Comparison of ENCODE assay signal across 23 mouse cellular contexts in genomic region chr10:18366697-18367096, GRCm38 (mm10). TPM values are rescaled to one million over a fixed set of nuclear protein-coding genes. Genes with fewer than 3 reads are reported as not detected.
DNase-seq lines count a peak whose midpoint lies in the region; ATAC-seq and TF ChIP-seq lines count a peak whose summit lies in the region.
"Had no signal": no experiment of that assay in that cellular context is flagged by ENCODE, and none has a peak within 500 bp of the region (broad histone marks: within the 10 kb centered on the region; RNA-seq: fewer than 3 reads in every experiment).

No protein-coding gene starts in this region.

- DNase-seq in embryonic facial prominence, embryonic 10.5 days (ENCODE audit: low spot score), result no peak
- peak; percentile 58 for DNase-seq in hindbrain, postnatal 0 days (ENCODE audit: low spot score)
- no peak for DNase-seq in liver, adult 2 months (ENCODE audit: extremely low read depth, low read depth, low spot score)
- no peak for DNase-seq in liver, embryonic 11.5 days (ENCODE audit: low spot score)
- no peak for DNase-seq in embryonic facial prominence, embryonic 14.5 days (ENCODE audit: low spot score)
- no peak for DNase-seq in ovary, postnatal 10 days (ENCODE audit: low spot score)
- DNase-seq: adrenal gland, postnatal 36 days; gastrocnemius, adult 2 months; kidney, postnatal 10 days; right cerebral cortex, postnatal 14 days; thymus, adult 18-20 months; thymus, postnatal 4 days had no signal

- H3K79me2 ChIP-seq in liver, adult 2 months (ENCODE audit: control insufficient read depth, insufficient read depth, low read length), result peaks cover 13% of the 10 kb centered on the region; the same call in 1 of the 2 replicates

- no peak overlapping the region for H3K9ac ChIP-seq in embryonic facial prominence, embryonic 13.5 days
- no peak overlapping the region for H3K9ac ChIP-seq in hindbrain, postnatal 0 days (replicated peaks; ENCODE audit: low read length)
- no peak overlapping the region for H3K9ac ChIP-seq in hindbrain, embryonic 12.5 days
- H3K9ac ChIP-seq in liver, adult 2 months (ENCODE audit: low read depth, low read length), result peak overlapping the region; percentile 69
- no peak overlapping the region for H3K9ac ChIP-seq in liver, embryonic 11.5 days (ENCODE audit: low read depth, low read length)
- H3K9ac ChIP-seq in embryonic facial prominence, embryonic 14.5 days (ENCODE audit: low read depth, low read length), result peak overlapping the region; percentile 30; the same call in 1 of the 2 replicates
- H3K9ac ChIP-seq: forebrain, embryonic 15.5 days; limb, embryonic 13.5 days; liver, embryonic 15.5 days; neural tube, embryonic 12.5 days had no signal

- TF ChIP-seq POLR2A in liver, adult 2 months (IDR thresholded peaks at IDR 0.05; ENCODE audit: extremely low read depth, insufficient read depth, low read length), result no peak

- TF ChIP-seq CTCF in hindbrain, postnatal 0 days (IDR thresholded peaks at IDR 0.05; ENCODE audit: low read depth), result no peak
- no peak for TF ChIP-seq CTCF in liver, adult 2 months (IDR thresholded peaks at IDR 0.05; ENCODE audit: low read depth, low read length)

- H3K27ac ChIP-seq in embryonic facial prominence, embryonic 13.5 days, result 0 out of 2 replicates have a peak overlapping the region, but pooled peaks have one; percentile 9
- H3K27ac ChIP-seq in embryonic facial prominence, embryonic 10.5 days (replicated peaks), result no peak overlapping the region
- peak overlapping the region; percentile 65 for H3K27ac ChIP-seq in hindbrain, postnatal 0 days
- H3K27ac ChIP-seq in hindbrain, embryonic 12.5 days, result no peak overlapping the region
- H3K27ac ChIP-seq in liver, adult 2 months (replicated peaks; ENCODE audit: insufficient read depth, low read depth, low read length), result peak overlapping the region; percentile 96
- H3K27ac ChIP-seq in liver, embryonic 11.5 days (ENCODE audit: low read depth, low read length), result no peak overlapping the region
- peak overlapping the region; percentile 55 for H3K27ac ChIP-seq in embryonic facial prominence, embryonic 14.5 days (replicated peaks; ENCODE audit: low read depth, low read length)
- H3K27ac ChIP-seq: forebrain, embryonic 15.5 days; gastrocnemius, adult 2 months; heart, embryonic 10.5 days; hindbrain, embryonic 10.5 days; limb, embryonic 13.5 days; liver, embryonic 15.5 days; macrophage; midbrain, embryonic 10.5 days; neural tube, embryonic 12.5 days had no signal

- no peaks in the 10 kb centered on the region for H3K36me3 ChIP-seq in embryonic facial prominence, embryonic 13.5 days
- H3K36me3 ChIP-seq in embryonic facial prominence, embryonic 10.5 days (replicated peaks), result no peaks in the 10 kb centered on the region
- no peaks in the 10 kb centered on the region for H3K36me3 ChIP-seq in hindbrain, postnatal 0 days (ENCODE audit: insufficient read depth, low read length)
- no peaks in the 10 kb centered on the region for H3K36me3 ChIP-seq in hindbrain, embryonic 12.5 days
- H3K36me3 ChIP-seq in liver, adult 2 months (ENCODE audit: control insufficient read depth, insufficient read depth, low read length), result no peaks in the 10 kb centered on the region
- no peaks in the 10 kb centered on the region for H3K36me3 ChIP-seq in liver, embryonic 11.5 days (ENCODE audit: control insufficient read depth, insufficient read depth, low read length)
- H3K36me3 ChIP-seq in embryonic facial prominence, embryonic 14.5 days (ENCODE audit: control insufficient read depth, insufficient read depth, low read length), result no peaks in the 10 kb centered on the region
- H3K36me3 ChIP-seq: forebrain, embryonic 15.5 days; heart, embryonic 10.5 days; hindbrain, embryonic 10.5 days; limb, embryonic 13.5 days; liver, embryonic 15.5 days; midbrain, embryonic 10.5 days; neural tube, embryonic 12.5 days had no signal

- no peak overlapping the region for H3K4me2 ChIP-seq in embryonic facial prominence, embryonic 13.5 days
- 0 out of 2 replicates have a peak overlapping the region, but pooled peaks have one; percentile 7 for H3K4me2 ChIP-seq in hindbrain, postnatal 0 days (ENCODE audit: low read depth, low read length)
- H3K4me2 ChIP-seq in hindbrain, embryonic 12.5 days (replicated peaks), result no peak overlapping the region
- no peak overlapping the region for H3K4me2 ChIP-seq in liver, embryonic 11.5 days
- peak overlapping the region; percentile 18; the same call in 1 of the 2 replicates for H3K4me2 ChIP-seq in embryonic facial prominence, embryonic 14.5 days (ENCODE audit: low read depth, low read length)
- H3K4me2 ChIP-seq: forebrain, embryonic 15.5 days; limb, embryonic 13.5 days; liver, embryonic 15.5 days; neural tube, embryonic 12.5 days had no signal

- ATAC-seq in embryonic facial prominence, embryonic 13.5 days (ENCODE audit: insufficient number of reproducible peaks, insufficient read depth, low FRiP score, low TSS enrichment, low read depth), result no peak
- no peak for ATAC-seq in hindbrain, postnatal 0 days
- no peak for ATAC-seq in hindbrain, embryonic 12.5 days (ENCODE audit: low FRiP score)
- no peak for ATAC-seq in liver, embryonic 11.5 days (replicated peaks; ENCODE audit: low FRiP score)
- no peak for ATAC-seq in embryonic facial prominence, embryonic 14.5 days (ENCODE audit: low read depth)
- ATAC-seq: forebrain, embryonic 15.5 days; intestine, embryonic 16.5 days had no signal

- 38% methylated on average over 7 of the region's 7 CpGs for WGBS in embryonic facial prominence, embryonic 13.5 days
- 70% methylated on average over 7 of the region's 7 CpGs for WGBS in embryonic facial prominence, embryonic 10.5 days
- WGBS in hindbrain, postnatal 0 days, result 40% methylated on average over 7 of the region's 7 CpGs
- WGBS in hindbrain, embryonic 12.5 days, result 68% methylated on average over 7 of the region's 7 CpGs
- WGBS in liver, adult 2 months, result 32% methylated on average over 7 of the region's 7 CpGs
- WGBS in liver, embryonic 11.5 days, result 85% methylated on average over 7 of the region's 7 CpGs
- 42% methylated on average over 7 of the region's 7 CpGs for WGBS in embryonic facial prominence, embryonic 14.5 days

- H3K4me3 ChIP-seq in embryonic facial prominence, embryonic 13.5 days, result no peak overlapping the region
- H3K4me3 ChIP-seq in embryonic facial prominence, embryonic 10.5 days, result no peak overlapping the region
- no peak overlapping the region for H3K4me3 ChIP-seq in hindbrain, postnatal 0 days (ENCODE audit: low read length)
- no peak overlapping the region for H3K4me3 ChIP-seq in hindbrain, embryonic 12.5 days
- peak overlapping the region; percentile 37 for H3K4me3 ChIP-seq in liver, adult 2 months (ENCODE audit: insufficient read depth, low read depth, low read length)
- H3K4me3 ChIP-seq in liver, embryonic 11.5 days (ENCODE audit: low read depth, low read length), result no peak overlapping the region
- H3K4me3 ChIP-seq in embryonic facial prominence, embryonic 14.5 days (ENCODE audit: low read depth, low read length), result no peak overlapping the region
- H3K4me3 ChIP-seq: forebrain, embryonic 15.5 days; gastrocnemius, adult 2 months; heart, embryonic 10.5 days; hindbrain, embryonic 10.5 days; limb, embryonic 13.5 days; liver, embryonic 15.5 days; midbrain, embryonic 10.5 days; neural tube, embryonic 12.5 days had no signal

- H3K4me1 ChIP-seq in embryonic facial prominence, embryonic 13.5 days, result peaks cover 20% of the 10 kb centered on the region
- H3K4me1 ChIP-seq in embryonic facial prominence, embryonic 10.5 days, result peaks cover 28% of the 10 kb centered on the region
- peaks cover 6% of the 10 kb centered on the region; the same call in 1 of the 2 replicates for H3K4me1 ChIP-seq in hindbrain, postnatal 0 days (ENCODE audit: insufficient read depth, low read length)
- H3K4me1 ChIP-seq in hindbrain, embryonic 12.5 days, result peaks cover 17% of the 10 kb centered on the region
- H3K4me1 ChIP-seq in liver, adult 2 months (ENCODE audit: control insufficient read depth, insufficient read depth, low read length), result peaks cover 21% of the 10 kb centered on the region
- H3K4me1 ChIP-seq in liver, embryonic 11.5 days (replicated peaks; ENCODE audit: control insufficient read depth, insufficient read depth, low read length), result no peaks in the 10 kb centered on the region
- peaks cover 14% of the 10 kb centered on the region for H3K4me1 ChIP-seq in embryonic facial prominence, embryonic 14.5 days (ENCODE audit: control insufficient read depth, insufficient read depth, low read length)
- H3K4me1 ChIP-seq: forebrain, embryonic 15.5 days; liver, embryonic 15.5 days had no signal

- no peaks in the 10 kb centered on the region for H3K9me3 ChIP-seq in embryonic facial prominence, embryonic 13.5 days
- no peaks in the 10 kb centered on the region for H3K9me3 ChIP-seq in embryonic facial prominence, embryonic 10.5 days
- no peaks in the 10 kb centered on the region for H3K9me3 ChIP-seq in hindbrain, postnatal 0 days (ENCODE audit: low read length)
- no peaks in the 10 kb centered on the region for H3K9me3 ChIP-seq in hindbrain, embryonic 12.5 days (replicated peaks)
- H3K9me3 ChIP-seq in liver, embryonic 11.5 days (ENCODE audit: control insufficient read depth, low read length), result no peaks in the 10 kb centered on the region
- no peaks in the 10 kb centered on the region for H3K9me3 ChIP-seq in embryonic facial prominence, embryonic 14.5 days (ENCODE audit: control insufficient read depth, low read length)
- H3K9me3 ChIP-seq: forebrain, embryonic 15.5 days; heart, embryonic 10.5 days; limb, embryonic 13.5 days; liver, embryonic 15.5 days; midbrain, embryonic 10.5 days; neural tube, embryonic 12.5 days had no signal

- H3K27me3 ChIP-seq in embryonic facial prominence, embryonic 13.5 days, result no peaks in the 10 kb centered on the region
- no peaks in the 10 kb centered on the region for H3K27me3 ChIP-seq in embryonic facial prominence, embryonic 10.5 days (replicated peaks; ENCODE audit: low read depth, poor library complexity, severe bottlenecking)
- no peaks in the 10 kb centered on the region for H3K27me3 ChIP-seq in hindbrain, postnatal 0 days (ENCODE audit: insufficient read depth, low read length)
- no peaks in the 10 kb centered on the region for H3K27me3 ChIP-seq in hindbrain, embryonic 12.5 days
- no peaks in the 10 kb centered on the region for H3K27me3 ChIP-seq in liver, adult 2 months (ENCODE audit: control insufficient read depth, insufficient read depth, low read length)
- no peaks in the 10 kb centered on the region for H3K27me3 ChIP-seq in liver, embryonic 11.5 days (replicated peaks; ENCODE audit: control insufficient read depth, insufficient read depth, low read length)
- no peaks in the 10 kb centered on the region for H3K27me3 ChIP-seq in embryonic facial prominence, embryonic 14.5 days (replicated peaks; ENCODE audit: control insufficient read depth, insufficient read depth, low read length)
- H3K27me3 ChIP-seq: limb, embryonic 13.5 days; liver, embryonic 15.5 days; neural tube, embryonic 12.5 days had no signal

RNA-seq across cellular contexts. Expression of gene Nhsl1, which starts 47.9 kb away (rescaled TPM):
- polyA plus RNA-seq in embryonic facial prominence, embryonic 13.5 days (2015; fragmentation: Nextera tagmentation; extraction: Ambion mirVana), result 8.1 and 8.2 TPM in 2 replicates
- 12.6 and 12.9 TPM in 2 replicates for polyA plus RNA-seq in embryonic facial prominence, embryonic 10.5 days (2016; fragmentation: Nextera tagmentation; extraction: Ambion mirVana)
- 29.6 and 38.9 TPM in 2 replicates for total RNA-seq in hindbrain, postnatal 0 days (2014; rRNA removed)
- 11.9 and 12.0 TPM in 2 replicates for polyA plus RNA-seq in hindbrain, postnatal 0 days (2015; fragmentation: Nextera tagmentation; extraction: Ambion mirVana)
- polyA plus RNA-seq in hindbrain, embryonic 12.5 days (2016; fragmentation: Nextera tagmentation; extraction: Ambion mirVana), result 21.9 and 22.0 TPM in 2 replicates
- 2.8 and 5.0 TPM in 2 replicates for total RNA-seq in liver, adult 2 months (2014; rRNA removed)
- polyA plus RNA-seq in liver, adult 2 months (2012; rRNA removed), result 1.5 and 2.6 TPM in 2 replicates
- polyA plus RNA-seq in liver, embryonic 11.5 days (2014; fragmentation: Nextera tagmentation; extraction: Ambion mirVana), result 2.6 and 2.9 TPM in 2 replicates
- polyA plus RNA-seq in embryonic facial prominence, embryonic 14.5 days (2014; fragmentation: Nextera tagmentation; extraction: Ambion mirVana), result 12.9 and 14.9 TPM in 2 replicates
- polyA plus RNA-seq: macrophage had no signal

Comparison
In these comparisons a context has a peak if more than half of its experiments do, and no peak if none do; other contexts are left out.
1. H3K27ac ChIP-seq: peak in embryonic facial prominence, embryonic 13.5 days (single experiment), hindbrain, postnatal 0 days (single experiment), liver, adult 2 months (single experiment) and embryonic facial prominence, embryonic 14.5 days (single experiment); none in embryonic facial prominence, embryonic 10.5 days (single experiment), hindbrain, embryonic 12.5 days (single experiment) and liver, embryonic 11.5 days (single experiment).
2. H3K4me2 ChIP-seq: peak in hindbrain, postnatal 0 days (single experiment) and embryonic facial prominence, embryonic 14.5 days (single experiment); none in embryonic facial prominence, embryonic 13.5 days (single experiment), hindbrain, embryonic 12.5 days (single experiment) and liver, embryonic 11.5 days (single experiment).
3. H3K9ac ChIP-seq: peak in liver, adult 2 months (single experiment) and embryonic facial prominence, embryonic 14.5 days (single experiment); none in embryonic facial prominence, embryonic 13.5 days (single experiment), hindbrain, postnatal 0 days (single experiment), hindbrain, embryonic 12.5 days (single experiment) and liver, embryonic 11.5 days (single experiment).